In the genomic region with DNA sequence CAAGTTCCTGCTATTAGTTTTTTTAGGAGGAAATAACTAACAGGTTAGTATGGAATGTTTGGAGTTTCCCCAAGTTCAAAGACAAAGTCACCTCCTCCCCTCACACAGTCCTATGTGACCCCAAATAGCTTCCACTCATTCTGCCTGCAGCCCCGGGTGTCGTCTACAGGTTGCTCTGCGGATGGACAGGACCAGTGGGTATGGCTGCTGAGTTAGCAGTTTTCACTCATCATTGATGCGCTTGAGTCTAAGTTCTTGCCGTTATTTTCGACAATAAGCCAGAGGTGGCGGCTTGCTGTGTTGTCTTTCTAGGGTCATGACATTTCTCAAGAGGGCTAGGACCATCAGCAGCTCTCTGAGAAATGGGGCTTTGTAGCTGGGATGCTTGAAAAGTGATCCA, we compare ENCODE assay signal across 11 mouse cellular contexts. TPM values are rescaled to one million over a fixed set of nuclear protein-coding genes. Genes with fewer than 3 reads are reported as not detected.
DNase-seq lines count a peak whose midpoint lies in the region; ATAC-seq lines count a peak whose summit lies in the region.
"Had no signal": no experiment of that assay in that cellular context is flagged by ENCODE, and none has a peak within 500 bp of the region (broad histone marks: within the 10 kb centered on the region; RNA-seq: fewer than 3 reads in every experiment).

No protein-coding gene starts in this region.

- H3K4me3 ChIP-seq in midbrain, embryonic 15.5 days: peak overlapping the region; percentile 22
- H3K4me3 ChIP-seq: erythroblast, embryonic 14.5 days had no signal

- H3K9ac ChIP-seq in midbrain, embryonic 15.5 days: no peak overlapping the region

- H3K27ac ChIP-seq in midbrain, embryonic 15.5 days: no peak overlapping the region
- H3K27ac ChIP-seq: limb, embryonic 13.5 days had no signal

- H3K4me1 ChIP-seq in midbrain, embryonic 15.5 days: peaks cover 56% of the 10 kb centered on the region

- 71% methylated on average over 7 of the region's 7 CpGs for WGBS in midbrain, embryonic 15.5 days

- DNase-seq in heart, adult 11 months: peak; percentile 83
- no peak for DNase-seq in heart, adult 18-20 months
- DNase-seq in spleen, postnatal 36 days (ENCODE audit: low spot score in 2 of 2): peak; percentile 19 to 38
- no peak for DNase-seq in spleen, adult 12 weeks (ENCODE audit: low spot score)
- peak; percentile 47 for DNase-seq in thymus, postnatal 4 days
- no peak for DNase-seq in left cerebral cortex, adult 11 months (ENCODE audit: low spot score)
- no peak for DNase-seq in adrenal gland, postnatal 14 days
- DNase-seq: lung, postnatal 14 days had no signal

- H3K27me3 ChIP-seq in midbrain, embryonic 15.5 days (replicated peaks): no peaks in the 10 kb centered on the region

- no peak for ATAC-seq in midbrain, embryonic 15.5 days (replicated peaks)

- no peaks in the 10 kb centered on the region for H3K9me3 ChIP-seq in midbrain, embryonic 15.5 days
- H3K9me3 ChIP-seq: limb, embryonic 13.5 days had no signal

- peak overlapping the region; percentile 40 for H3K4me2 ChIP-seq in midbrain, embryonic 15.5 days

- H3K36me3 ChIP-seq in midbrain, embryonic 15.5 days (replicated peaks): no peaks in the 10 kb centered on the region
- H3K36me3 ChIP-seq: limb, embryonic 13.5 days had no signal

RNA-seq across cellular contexts. Expression of a gene that starts 1.3 kb away (rescaled TPM):
- total RNA-seq in heart, adult 18-20 months (2021): 1 to 10 TPM in 1 of 2 experiments, under 1 TPM in 1; 0.84 to 3.0 TPM
- 19.2 and 19.9 TPM in 2 replicates for polyA plus RNA-seq in midbrain, embryonic 15.5 days (2015; fragmentation: Nextera tagmentation; extraction: Ambion mirVana)
- total RNA-seq in adrenal gland, postnatal 14 days (2021): 4.0 and 14.3 TPM in 2 replicates
- polyA plus RNA-seq: erythroblast, embryonic 14.5 days had no signal

Comparison
In these comparisons a context has a peak if more than half of its experiments do, and no peak if none do; other contexts are left out.
1. DNase-seq: peak in heart, adult 11 months (single experiment), spleen, postnatal 36 days (2 of 2) and thymus, postnatal 4 days (single experiment); none in heart, adult 18-20 months (0 of 2), spleen, adult 12 weeks (single experiment), left cerebral cortex, adult 11 months (single experiment) and adrenal gland, postnatal 14 days (single experiment).